Mouse (Mus musculus): Measurements from ENCODE around the gene E2f8. TPM values are rescaled to one million over a fixed set of nuclear protein-coding genes. Genes with fewer than 3 reads are reported as not detected.

E2f8 gene
- total and polyA plus RNA-seq, 3 experiments = 2.6 to 17.1 (median 3.8) TPM

- TF ChIP-seq SMC3 (IDR thresholded peaks at IDR 0.05; ENCODE audit: low read depth, low read length) = no peak
- TF ChIP-seq MAZ (IDR thresholded peaks at IDR 0.05; ENCODE audit: low read depth, low read length) = no peak
These were observed 13.8 kb downstream of the E2f8 start (continued) for GRCm38 (mm10) chr7:48867576-48867975.

- peak; percentile 37 for DNase-seq (ENCODE audit: extremely low read depth)
- H3K4me2 ChIP-seq (ENCODE audit: insufficient read depth, low read depth, poor library complexity, severe bottlenecking) = no peak overlapping the region
- in situ Hi-C loops (cut with MboI; ENCODE audit: low pct_ligation_motif_present, low pct_unique_long_range_greater_than_20kb, low sequenced_read_pairs) (no loop called here), dilution Hi-C loops (cut with MboI; ENCODE audit: extremely low pct_ligation_motif_present, extremely low pct_unique_long_range_greater_than_20kb, low sequenced_read_pairs) (no loop called here)
- H3K9me3 ChIP-seq (replicated peaks; ENCODE audit: low read length) = no peaks in the 10 kb centered on the region
- no peak overlapping the region for H3K9ac ChIP-seq (ENCODE audit: insufficient read depth, low read depth)
- peaks cover 0 to 13% of the 10 kb centered on the region in 2 experiments; a peak in 1 of 4 replicates for H3K4me1 ChIP-seq (ENCODE audit: control insufficient read depth in 1 of 2, insufficient read depth in 2 of 2)
- TF ChIP-seq ETS1 (conservative IDR thresholded peaks at IDR 0.05; ENCODE audit: low read depth, low read length) = no peak
- no peak for TF ChIP-seq NRF1 (IDR thresholded peaks at IDR 0.05; ENCODE audit: low read depth, low read length)
- TF ChIP-seq KAT2A (IDR thresholded peaks at IDR 0.05; ENCODE audit: insufficient replicate concordance, low read length) = no peak
- TF ChIP-seq RAD21 (IDR thresholded peaks at IDR 0.05; ENCODE audit: low read depth, low read length) = no peak
- no peak for TF ChIP-seq ELF1 (IDR thresholded peaks at IDR 0.05; ENCODE audit: low read depth, low read length)
- no peak for TF ChIP-seq USF1 (IDR thresholded peaks at IDR 0.05; ENCODE audit: low read depth, low read length)
- no peak for TF ChIP-seq MEF2A (IDR thresholded peaks at IDR 0.05; ENCODE audit: borderline replicate concordance, low read depth, low read length)
- no peak for TF ChIP-seq MYC (IDR thresholded peaks at IDR 0.05; ENCODE audit: low read depth, low read length)
- no peak for TF ChIP-seq JUND (conservative IDR thresholded peaks at IDR 0.05; ENCODE audit: low read depth, low read length)
- no peak for TF ChIP-seq TBP (conservative IDR thresholded peaks at IDR 0.05; ENCODE audit: low read depth, low read length)
- TF ChIP-seq SIN3A (IDR thresholded peaks at IDR 0.05; ENCODE audit: low read length) = no peak
- no peak for TF ChIP-seq ZKSCAN1 (IDR thresholded peaks at IDR 0.05; ENCODE audit: borderline replicate concordance, low read depth, low read length)
- no peak overlapping the region for H3K4me3 ChIP-seq (replicated peaks in 1 of 3; ENCODE audit: low read depth in 2 of 3, low read length in 2 of 3, poor library complexity in 1 of 3)
- no peaks in the 10 kb centered on the region for H3K27me3 ChIP-seq (replicated peaks)
- H3K79me2 ChIP-seq (replicated peaks; ENCODE audit: control insufficient read depth, extremely low read depth, insufficient read depth, poor library complexity, severe bottlenecking) = no peaks in the 10 kb centered on the region
- H3K27ac ChIP-seq (ENCODE audit: insufficient read depth, low read depth) = no peak overlapping the region
- H3K36me3 ChIP-seq (replicated peaks in 1 of 2; ENCODE audit: control insufficient read depth in 1 of 2, insufficient read depth in 1 of 2, low read length in 1 of 2) = peaks cover 22 to 58% of the 10 kb centered on the region in 2 experiments
These were observed 16.5 kb downstream of the E2f8 start for GRCm38 (mm10) chr7:48864671-48865458.

- Histone ChIP-seq H3K79me2 (replicated peaks; ENCODE audit: control insufficient read depth, extremely low read depth, insufficient read depth, poor library complexity, severe bottlenecking) (no peaks in the 10 kb centered on the region), H3K4me3 (replicated peaks in 1 of 3; ENCODE audit: low read depth in 2 of 3, low read length in 2 of 3, poor library complexity in 1 of 3) (no peak overlapping the region), H3K9me3 (replicated peaks; ENCODE audit: low read length) (no peaks in the 10 kb centered on the region), H3K9ac (ENCODE audit: insufficient read depth, low read depth) (no peak overlapping the region), H3K27ac (ENCODE audit: insufficient read depth, low read depth) (no peak overlapping the region), H3K36me3 (replicated peaks in 1 of 2; ENCODE audit: control insufficient read depth in 1 of 2, insufficient read depth in 1 of 2, low read length in 1 of 2) (peaks cover 17 to 51% of the 10 kb centered on the region in 2 experiments), H3K4me1 (ENCODE audit: control insufficient read depth in 1 of 2, insufficient read depth in 2 of 2) (peaks cover 0 to 13% of the 10 kb centered on the region in 2 experiments; a peak in 1 of 4 replicates), H3K27me3 (replicated peaks) (no peaks in the 10 kb centered on the region), H3K4me2 (ENCODE audit: insufficient read depth, low read depth, poor library complexity, severe bottlenecking) (no peak overlapping the region)
- DNase-seq (ENCODE audit: extremely low read depth) = no peak
- dilution Hi-C loops (cut with MboI; ENCODE audit: extremely low pct_ligation_motif_present, extremely low pct_unique_long_range_greater_than_20kb, low sequenced_read_pairs) = no loop called here
- TF ChIP-seq JUN (IDR thresholded peaks at IDR 0.05; ENCODE audit: insufficient read depth, low read depth, low read length) = no peak
- no peak for TF ChIP-seq MXI1 (IDR thresholded peaks at IDR 0.05; ENCODE audit: low read depth, low read length)
- no peak for TF ChIP-seq SMC3 (IDR thresholded peaks at IDR 0.05; ENCODE audit: low read depth, low read length)
- TF ChIP-seq ETS1 (conservative IDR thresholded peaks at IDR 0.05; ENCODE audit: low read depth, low read length) = no peak
- no peak for TF ChIP-seq RAD21 (IDR thresholded peaks at IDR 0.05; ENCODE audit: low read depth, low read length)
- no peak for TF ChIP-seq USF2 (conservative IDR thresholded peaks at IDR 0.05; ENCODE audit: low read depth, low read length)
- TF ChIP-seq SIN3A (IDR thresholded peaks at IDR 0.05; ENCODE audit: low read length) = no peak
- in situ Hi-C loops (cut with MboI; ENCODE audit: low pct_ligation_motif_present, low pct_unique_long_range_greater_than_20kb, low sequenced_read_pairs) = no loop called here
These were observed 17.2 kb downstream of the E2f8 start for GRCm38 (mm10) chr7:48864199-48864598.

Data from CH12.LX (cell line).